Mouse (Mus musculus) heart, postnatal 0 days (tissue): ENCODE data around the gene Ralbp1.

Experiments used
- CTCF ChIP-seq: IDR thresholded peaks from 2 replicates; pipeline ENCODE4 v1.5.1; 2016; ENCODE audit warnings: antibody characterized with exemption, control low read depth, low read depth
- EP300 ChIP-seq: IDR thresholded peaks from 2 replicates; pipeline ENCODE4 v1.6.1; 2016; ENCODE audit warnings: antibody characterized with exemption, low read depth

DNA sequence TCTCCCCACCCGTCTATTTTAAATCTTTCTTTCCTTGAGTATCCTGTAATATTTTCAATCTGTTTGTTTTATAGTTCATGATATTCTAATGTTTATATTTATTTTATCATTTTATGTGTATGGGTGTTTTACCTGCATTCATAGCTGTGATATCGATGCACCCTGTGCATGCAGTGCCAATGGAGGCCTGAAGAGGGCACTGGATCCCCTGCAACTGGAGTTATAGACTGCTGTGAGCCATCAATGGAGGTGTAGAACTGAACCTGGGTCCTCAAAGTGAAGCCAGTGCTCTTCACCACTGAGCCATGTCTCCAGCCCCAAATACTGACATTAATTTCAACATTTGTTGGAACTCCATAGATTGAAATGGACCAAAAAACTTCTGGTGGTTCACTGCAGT is 48.1 kb upstream of the Ralbp1 start:
- TF ChIP-seq CTCF = peak; percentile 43
- no peak for TF ChIP-seq EP300
